Mouse (Mus musculus): Measurements from ENCODE around the gene A930017K11Rik.
A peak's percentile ranks its signal among the peaks of the same experiment; 100 is the strongest.

Gene A930017K11Rik

DNA sequence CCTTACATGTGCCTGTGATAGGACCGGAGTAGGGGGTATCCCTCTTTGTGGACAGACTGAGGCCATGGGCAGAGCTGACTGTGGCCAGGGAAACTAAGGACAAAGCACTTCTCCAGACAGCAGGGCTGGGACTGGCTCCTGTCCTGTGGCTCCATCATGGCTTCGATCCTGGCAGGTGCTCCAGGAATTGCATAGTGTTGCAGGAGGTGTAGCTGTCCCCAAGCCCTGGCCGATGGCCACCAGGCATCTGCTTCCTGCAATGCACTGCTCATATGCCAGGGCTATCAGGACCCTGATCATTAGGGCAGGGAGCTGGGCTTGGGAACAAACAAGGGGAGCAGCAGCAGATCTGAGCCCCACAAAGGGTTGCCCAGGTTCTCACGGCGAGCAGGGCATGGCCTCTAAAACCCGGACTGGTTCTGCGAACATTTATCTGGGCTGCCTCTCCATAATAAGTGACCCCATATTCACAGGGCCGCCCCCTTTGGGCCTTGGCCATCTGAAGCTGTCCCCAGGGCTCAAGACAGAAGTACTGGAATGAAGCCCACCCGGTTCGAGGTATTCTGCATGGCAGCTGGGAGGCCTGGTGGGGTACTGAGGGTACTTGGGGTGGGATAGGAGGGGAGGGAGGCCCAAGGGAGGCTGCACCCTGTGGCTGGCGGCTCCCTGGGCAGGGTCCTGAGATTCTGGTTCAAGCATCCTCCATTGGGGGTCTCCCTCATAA, 6.6 kb upstream of the A930017K11Rik start:
- DNase-seq (ENCODE audit: low spot score): no peak

GRCm38 (mm10) chr17:25957586-25958051, 5.3 kb upstream of the A930017K11Rik start:
- DNase-seq (ENCODE audit: low spot score): no peak

GRCm38 (mm10) chr17:25956631-25957030, 4.3 kb upstream of the A930017K11Rik start:
- DNase-seq (ENCODE audit: low spot score): no peak

DNA sequence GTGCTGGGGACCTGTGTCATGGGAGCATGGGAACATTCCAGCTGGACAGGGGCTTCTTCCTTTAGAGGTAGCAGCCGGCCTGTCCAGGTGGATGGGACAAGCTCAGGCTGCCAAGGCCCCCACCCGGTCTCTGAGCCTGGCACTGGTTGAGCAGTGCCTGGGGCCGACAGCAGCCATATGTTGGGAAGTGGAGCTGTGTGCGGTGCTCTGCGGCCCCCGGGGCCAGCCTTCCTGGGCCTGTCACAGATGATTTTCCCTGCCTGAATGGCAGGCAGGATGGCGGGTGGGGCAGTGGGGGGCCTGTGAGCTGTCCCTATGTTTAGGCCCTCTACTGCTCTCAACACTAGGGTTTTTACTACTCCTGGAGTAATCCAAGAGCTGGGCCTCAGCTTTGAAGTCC, 3.8 kb upstream of the A930017K11Rik start:
- DNase-seq (ENCODE audit: low spot score): no peak

- DNase-seq (ENCODE audit: low spot score): no peak
These were observed 3.4 kb upstream of the A930017K11Rik start for GRCm38 (mm10) chr17:25955736-25956135.

- no peak for DNase-seq (ENCODE audit: low spot score)
These were observed 2.3 kb upstream of the A930017K11Rik start for GRCm38 (mm10) chr17:25954671-25955070.

DNA sequence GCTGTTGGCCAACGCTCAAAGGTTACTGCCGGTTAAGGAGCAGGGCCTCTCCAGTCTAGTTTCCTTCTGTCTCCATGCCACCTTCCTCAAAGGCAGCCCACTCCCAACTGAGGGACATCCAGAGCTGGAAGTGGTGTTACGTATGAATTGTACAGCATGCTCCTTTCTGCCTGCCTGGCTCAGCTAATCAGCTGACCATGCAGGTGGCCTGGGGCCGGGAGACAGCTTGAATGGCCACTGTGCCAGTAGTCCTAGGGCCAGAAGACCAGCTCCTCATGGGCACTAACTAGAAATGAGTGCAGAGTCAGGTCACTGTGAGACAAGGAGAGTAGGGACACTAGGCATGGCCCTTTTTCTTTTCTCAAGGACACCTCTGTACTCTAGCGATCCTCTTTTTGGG, 796 bp upstream of the A930017K11Rik start:
- DNase-seq (ENCODE audit: low spot score): no peak

- peak; percentile 71 for DNase-seq (ENCODE audit: low spot score)
These were observed 1.1 kb downstream of the A930017K11Rik start for GRCm38 (mm10) chr17:25951225-25951802.

DNA sequence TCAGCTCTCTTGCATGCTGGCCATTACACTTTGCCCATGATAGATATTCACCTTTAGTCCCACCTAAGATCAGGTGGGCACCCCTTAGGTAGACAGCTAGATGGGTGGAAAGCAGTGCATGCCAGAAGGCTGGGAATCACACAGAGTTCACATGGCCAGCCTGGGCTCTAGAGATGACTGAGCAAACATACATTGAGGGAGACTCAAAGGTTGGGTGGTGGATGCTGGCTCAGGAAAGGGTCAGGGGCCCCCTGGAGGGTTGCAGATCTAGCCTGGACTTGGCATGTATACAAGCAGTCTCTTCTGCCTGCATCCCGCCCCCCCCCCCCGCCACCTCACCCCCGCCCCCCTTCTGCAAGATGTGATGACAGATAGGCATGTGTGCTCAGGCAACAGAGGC, 1.7 kb downstream of the A930017K11Rik start:
- no peak for DNase-seq (ENCODE audit: low spot score)

DNA sequence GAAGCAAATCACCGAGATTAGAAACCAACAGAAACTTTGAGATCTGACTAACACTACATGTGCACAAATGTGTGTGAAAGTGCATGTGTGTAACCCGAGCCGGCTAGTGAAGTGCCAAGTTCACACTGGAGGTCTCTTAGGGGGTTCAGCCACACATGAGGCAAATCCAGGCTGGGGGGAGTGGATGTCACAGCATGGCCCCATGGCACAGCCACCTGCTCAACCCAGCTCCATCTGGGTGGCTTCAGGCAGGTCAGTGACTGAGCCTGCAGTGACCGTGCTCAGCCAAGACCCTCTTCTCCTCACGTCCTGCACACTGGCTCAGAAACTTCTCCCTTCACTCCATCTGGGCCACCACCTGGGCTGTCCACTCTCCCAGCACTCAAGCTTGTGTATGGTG, 2.4 kb downstream of the A930017K11Rik start:
- no peak for DNase-seq (ENCODE audit: low spot score)

GRCm38 (mm10) chr17:25948051-25948450, 4.3 kb downstream of the A930017K11Rik start:
- DNase-seq (ENCODE audit: low spot score): no peak

DNA sequence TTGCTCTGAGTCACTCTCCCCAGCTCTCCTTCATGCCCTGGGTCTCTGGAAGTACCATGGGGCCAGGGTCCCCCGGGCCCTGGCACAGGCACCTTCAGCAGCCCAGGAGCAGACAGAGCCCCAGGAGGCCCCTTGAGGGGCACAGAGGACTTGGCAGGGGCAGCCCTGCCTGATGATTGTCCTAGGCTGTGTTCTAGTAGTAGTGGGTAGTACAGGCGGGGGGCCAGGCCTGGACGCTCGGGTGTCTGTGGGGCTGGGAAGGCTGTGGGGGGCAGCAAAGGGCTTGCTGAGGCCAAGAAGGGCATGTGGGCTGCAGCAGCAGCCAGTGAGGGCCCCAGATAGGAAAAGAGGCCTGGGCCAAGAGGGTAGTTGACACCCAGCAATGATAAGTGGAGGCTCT, 4.8 kb downstream of the A930017K11Rik start:
- DNase-seq (ENCODE audit: low spot score): no peak

DNA sequence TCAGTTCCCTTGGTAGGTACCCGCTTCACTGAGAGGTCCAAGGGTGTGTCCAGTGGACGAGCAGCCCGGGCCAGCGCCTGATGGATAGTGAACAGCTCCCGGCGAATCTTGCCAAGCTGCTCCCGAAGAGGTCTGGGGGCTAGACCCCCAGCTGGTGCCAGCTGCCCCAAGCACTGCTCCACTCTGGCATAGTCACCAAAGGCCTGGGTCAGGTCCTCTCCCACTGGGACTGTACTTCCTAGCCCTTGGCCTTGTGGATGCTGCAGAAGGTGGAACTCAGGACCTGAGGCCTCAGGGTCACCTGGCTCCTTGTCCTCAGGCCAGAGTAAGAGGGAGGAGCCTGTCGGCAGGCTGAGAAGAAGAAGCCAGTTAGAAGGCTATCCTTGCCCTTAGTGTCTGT, 5.5 kb downstream of the A930017K11Rik start:
- no peak for DNase-seq (ENCODE audit: low spot score)

- no peak for DNase-seq (ENCODE audit: low spot score)
These were observed 6.0 kb downstream of the A930017K11Rik start for GRCm38 (mm10) chr17:25946349-25946748.

DNA sequence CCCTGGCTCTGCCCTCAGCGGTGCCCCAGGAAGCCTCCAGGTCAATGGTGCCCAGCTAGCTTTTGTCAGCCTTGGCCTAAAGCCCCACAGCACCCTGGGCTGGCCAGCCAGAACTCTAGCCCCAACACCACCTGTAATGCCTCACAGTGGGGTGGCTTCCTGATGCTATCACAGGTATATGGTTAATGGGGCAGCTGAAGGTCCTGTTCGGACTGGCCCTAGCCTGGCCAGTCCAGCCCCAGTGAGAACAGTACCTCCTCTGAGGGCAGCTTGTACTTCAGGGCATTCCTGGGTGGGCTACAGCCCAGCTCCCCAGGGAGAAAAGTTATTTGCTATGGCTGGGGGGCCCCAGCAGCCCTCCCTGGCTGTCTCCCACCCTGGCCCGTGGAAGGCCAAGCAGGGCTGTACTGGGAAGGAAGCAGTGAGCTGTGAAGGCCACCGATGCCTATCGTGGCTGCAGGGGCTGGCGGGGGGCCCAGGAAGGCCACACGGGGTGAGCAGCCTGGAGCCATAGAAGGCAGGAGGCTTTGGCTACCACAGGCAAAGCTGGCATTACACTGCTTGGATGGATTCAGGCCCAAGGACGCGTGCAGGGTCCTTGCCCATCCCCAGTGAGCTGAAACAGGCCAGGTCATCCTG, 6.7 kb downstream of the A930017K11Rik start:
- peak; percentile 64 for DNase-seq (ENCODE audit: low spot score)

DNA sequence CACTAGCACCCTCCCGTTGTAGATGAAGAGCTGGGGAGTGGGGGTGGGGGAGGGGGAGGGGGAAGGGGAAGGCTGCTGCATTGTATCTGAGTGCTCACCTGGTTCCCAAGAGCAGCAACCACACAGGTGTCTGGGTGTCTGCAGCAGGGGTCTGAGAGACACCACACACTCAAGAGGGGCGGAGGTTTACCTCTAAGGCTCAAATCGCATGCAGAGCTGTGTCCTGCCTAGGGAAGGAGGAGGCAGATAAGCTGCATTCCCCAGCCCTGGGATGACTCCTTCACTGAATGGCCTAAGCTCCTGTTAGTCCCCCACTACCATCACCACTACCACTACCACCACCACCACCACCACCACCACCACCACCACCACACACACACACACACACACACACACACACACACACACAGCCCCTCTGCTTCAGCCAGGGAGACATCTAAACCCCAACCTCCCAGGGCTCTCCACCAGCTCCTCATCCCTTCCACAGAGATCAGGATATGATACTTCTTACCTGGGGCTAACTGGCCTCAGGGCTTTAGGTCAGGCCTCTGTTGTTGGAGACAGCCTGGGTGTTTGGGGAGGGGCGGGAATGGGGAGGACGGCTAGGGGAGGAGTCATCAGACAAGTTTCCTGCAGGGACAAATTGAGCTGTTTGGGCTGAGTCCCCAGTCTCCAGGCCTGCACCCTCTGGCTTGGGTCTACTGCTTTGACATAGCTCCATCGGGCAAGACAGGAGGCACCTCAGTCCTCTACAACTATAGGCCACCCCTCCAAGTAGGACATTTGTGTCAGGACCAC, 7.8 kb downstream of the A930017K11Rik start, which contains the start of the genes Pigq and Nhlrc4:
Gene Pigq (minus strand): TSS at position 571 of the 798 bp plus-strand sequence.
Gene Nhlrc4 (minus strand): TSS at position 596 of the 798 bp plus-strand sequence.
- DNase-seq (ENCODE audit: low spot score): no peak

DNA sequence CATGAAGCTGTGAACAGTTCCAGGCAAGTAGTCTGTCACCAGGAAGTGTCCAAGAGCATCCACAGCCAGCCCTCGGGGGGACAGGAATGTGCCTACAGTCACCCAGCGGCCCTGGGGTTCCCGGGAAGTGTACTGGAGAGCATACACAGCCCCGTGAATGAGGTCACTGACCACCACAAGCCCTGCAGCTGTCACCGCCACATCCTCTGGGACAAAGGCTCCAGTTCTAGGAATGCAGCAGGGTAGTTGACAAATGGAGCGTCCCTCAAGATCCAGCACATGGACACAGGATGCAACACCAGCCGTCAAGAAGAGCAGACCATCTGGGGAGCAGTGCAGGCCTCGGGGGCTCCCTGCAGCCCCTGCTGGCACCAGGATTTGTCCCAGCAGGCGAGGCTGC, 8.6 kb downstream of the A930017K11Rik start:
- DNase-seq (ENCODE audit: low spot score): no peak

- DNase-seq (ENCODE audit: low spot score): no peak
These were observed 9.1 kb downstream of the A930017K11Rik start for GRCm38 (mm10) chr17:25943221-25943620.

DNA sequence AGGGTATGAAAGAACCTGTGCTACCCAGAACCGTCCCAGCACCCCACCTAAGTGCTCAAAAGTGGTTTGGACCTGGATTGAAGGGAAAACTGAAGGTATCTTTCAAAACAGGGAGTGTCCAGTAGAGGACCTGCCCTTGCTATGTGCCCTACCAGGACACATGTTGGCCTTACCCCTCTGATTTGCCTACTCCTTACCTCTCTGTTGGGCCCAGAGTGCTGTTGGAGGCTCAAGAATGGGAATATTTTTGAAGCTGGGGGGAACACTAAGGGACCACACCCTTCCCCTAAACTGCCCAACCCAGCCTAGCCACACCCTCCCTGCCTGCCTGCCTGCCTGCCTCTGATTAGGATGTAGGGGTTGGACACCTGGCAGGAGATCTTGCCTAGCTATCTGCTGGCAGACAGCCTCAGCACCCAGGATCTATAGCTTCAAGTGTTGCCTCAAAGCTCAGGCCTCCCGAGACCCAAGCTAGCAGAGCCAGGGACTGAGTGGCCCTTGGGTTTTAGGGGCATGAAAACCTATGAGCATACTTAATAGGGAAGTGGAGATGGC, 9.7 kb downstream of the A930017K11Rik start:
- DNase-seq (ENCODE audit: low spot score): no peak

DNA sequence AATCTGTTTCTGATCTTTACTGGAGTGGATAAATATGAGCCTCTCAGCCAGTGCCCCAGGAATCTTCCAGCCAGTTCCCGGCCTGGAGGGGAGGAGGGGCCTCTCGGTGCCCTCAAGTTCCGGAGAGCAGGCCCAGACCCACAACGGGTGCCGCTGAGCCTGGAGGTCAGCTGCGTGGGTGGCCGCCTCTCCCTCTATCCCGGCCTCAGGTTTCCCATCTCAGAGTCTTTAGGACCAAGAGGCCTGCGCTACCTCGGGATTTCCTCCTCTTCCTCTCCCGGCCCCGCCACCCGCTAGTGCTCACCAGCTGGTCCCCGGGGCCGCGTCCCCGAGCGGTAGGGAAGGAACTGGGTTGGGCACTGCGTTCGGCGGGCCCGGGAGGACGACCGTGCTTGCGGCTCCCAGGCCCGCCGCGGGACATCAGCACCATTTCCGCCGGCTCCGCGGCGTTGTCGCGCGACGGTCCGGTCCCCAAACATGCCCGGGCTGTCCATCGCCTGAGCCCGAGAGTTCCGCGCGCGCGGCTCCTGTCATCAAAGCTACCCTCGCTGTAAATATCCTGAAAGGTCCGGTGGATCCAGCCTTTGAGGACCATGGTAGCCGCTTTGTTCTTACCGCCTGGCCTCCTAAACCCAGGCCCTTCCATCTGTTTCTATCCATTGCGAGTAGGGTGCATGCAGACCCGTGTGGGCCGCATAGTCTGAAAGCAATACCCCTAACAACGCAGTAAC, 10.7 kb downstream of the A930017K11Rik start:
- DNase-seq (ENCODE audit: low spot score): peak; percentile 86

GRCm38 (mm10) chr17:25934526-25934925, 17.8 kb downstream of the A930017K11Rik start:
- no peak for DNase-seq (ENCODE audit: low spot score)
